Mouse (Mus musculus) small intestine, adult 2 months (tissue): ENCODE data around the gene Kpnb1.

ENCODE experiments used
- CTCF ChIP-seq: fragments of 200-500 bp; IDR thresholded peaks from 2 replicates; pipeline ENCODE4 v1.5.1; 2012; ENCODE audit warnings: low read depth, mild to moderate bottlenecking, control low read depth, inconsistent platforms, low read length, moderate library complexity, mixed read lengths; ENCODE audit not compliant: insufficient replicate concordance, insufficient read length; ENCODE audit errors: extremely low read depth
- POLR2A ChIP-seq: fragments of 200-500 bp; IDR thresholded peaks from 2 replicates; pipeline ENCODE4 v1.6.1; 2012; ENCODE audit warnings: low read depth, mild to moderate bottlenecking, control low read depth, inconsistent platforms, low read length, moderate library complexity

DNA sequence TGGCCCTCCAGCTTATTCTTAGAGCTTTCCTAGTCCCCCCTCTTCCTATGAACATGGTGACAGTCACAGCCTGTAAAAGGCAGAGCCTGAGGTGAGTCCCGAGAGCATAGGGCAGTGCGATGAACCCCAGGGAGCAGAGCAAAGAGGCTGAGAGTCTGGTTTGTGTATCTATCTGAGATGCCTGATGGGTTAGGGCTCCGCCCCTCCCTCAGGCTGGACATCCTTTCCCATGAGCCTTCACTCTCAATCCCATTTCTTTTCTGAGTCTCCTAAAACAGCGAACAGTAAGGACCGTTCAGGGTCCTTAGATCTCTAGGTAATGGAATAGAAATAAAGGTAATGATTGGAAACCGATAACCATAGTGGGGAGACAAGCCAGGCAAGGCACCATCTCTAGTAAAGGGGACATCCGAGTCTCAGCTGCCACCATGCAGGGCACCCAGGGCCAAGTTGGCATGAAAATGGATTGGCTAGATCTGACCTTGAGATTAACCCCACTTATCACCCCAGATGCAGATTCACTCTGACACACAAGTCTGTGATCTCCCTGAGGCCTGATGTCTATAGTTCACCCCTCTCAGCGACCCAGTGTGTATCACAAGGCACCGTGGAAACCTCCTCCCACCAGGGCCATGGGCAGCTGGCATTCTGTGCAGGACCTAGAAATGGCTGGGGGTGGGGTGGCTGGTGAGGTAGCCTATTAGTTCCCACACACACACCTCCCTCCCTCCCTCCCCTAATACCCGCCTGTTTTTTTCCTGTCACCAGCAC lies 63.2 kb downstream of the Kpnb1 start:
- no peak for TF ChIP-seq CTCF
- no peak for TF ChIP-seq POLR2A
